Mouse (Mus musculus): Measurements from ENCODE around the gene Mtx3. TPM values are rescaled to one million over a fixed set of nuclear protein-coding genes. Genes with fewer than 3 reads are reported as not detected.

The Mtx3 gene
- polyA plus RNA-seq (2014; fragmentation: Illumina TruSeq; extraction: RNeasy Lipid Tissue Mini Kit (QIAGEN cat#74804); ENCODE audit: low read depth, low replicate concordance) = 12.8 TPM

GRCm38 (mm10) chr13:92844586-92845221, at the start of gene Mtx3:
TSS of gene Mtx3 (plus strand) at chr13:92844760.

Other genes with a start within 250 kb of the Mtx3 start
- 22.2 TPM for gene Serinc5, start 233.7 kb upstream of the Mtx3 start, polyA plus RNA-seq (2014; fragmentation: Illumina TruSeq; extraction: RNeasy Lipid Tissue Mini Kit (QIAGEN cat#74804); ENCODE audit: low read depth, low replicate concordance)
- gene Thbs4, start 49.9 kb upstream of the Mtx3 start, polyA plus RNA-seq (2014; fragmentation: Illumina TruSeq; extraction: RNeasy Lipid Tissue Mini Kit (QIAGEN cat#74804); ENCODE audit: low read depth, low replicate concordance) = not detected

Measured in liver, adult 10 weeks (tissue).